ENCODE assay signal across 8 mouse cellular contexts in genomic region chr8:124019782-124020181, GRCm38 (mm10). TPM values are rescaled to one million over a fixed set of nuclear protein-coding genes. Genes with fewer than 3 reads are reported as not detected.
DNase-seq lines count a peak whose midpoint lies in the region; ATAC-seq and TF ChIP-seq lines count a peak whose summit lies in the region.

No protein-coding gene starts in this region.

- DNase-seq in adrenal gland, adult (ENCODE audit: inconsistent age in 2 of 2, low spot score in 1 of 2), result peak; percentile 25 to 62
- no peak for DNase-seq in adrenal gland, adult 8-10 months
- DNase-seq in kidney, adult 8-10 months, result peak; percentile 16 to 22
- DNase-seq in lung, postnatal 36 days, result peak; percentile 28
- DNase-seq in spleen, postnatal 4 days (ENCODE audit: low spot score in 2 of 2), result peak; percentile 45 to 71
- no peak for DNase-seq in frontal cortex, postnatal 36 days (ENCODE audit: low spot score in 2 of 2)

- no peak for TF ChIP-seq CTCF in bone marrow macrophage, adult 2 months (IDR thresholded peaks at IDR 0.05; ENCODE audit: low read depth, low read length)

- no peak for TF ChIP-seq POLR2A in bone marrow macrophage, adult 2 months (IDR thresholded peaks at IDR 0.05; ENCODE audit: borderline replicate concordance, low read depth, low read length)

- peak overlapping the region; percentile 80 for H3K4me3 ChIP-seq in bone marrow macrophage, adult 2 months (ENCODE audit: insufficient read depth, low read length)
- H3K4me3 ChIP-seq in forebrain, embryonic 15.5 days, result peak overlapping the region; percentile 93

- no peaks in the 10 kb centered on the region for H3K9me3 ChIP-seq in forebrain, embryonic 15.5 days

- 0 out of 2 replicates have a peak overlapping the region, but pooled peaks have one; percentile 5 for H3K9ac ChIP-seq in forebrain, embryonic 15.5 days (replicated peaks)

- 37% methylated on average over 13 of the region's 13 CpGs for WGBS in forebrain, embryonic 15.5 days

- H3K4me1 ChIP-seq in bone marrow macrophage, adult 2 months (ENCODE audit: control insufficient read depth, insufficient read depth, low read length), result peaks cover 27% of the 10 kb centered on the region
- peaks cover 26% of the 10 kb centered on the region for H3K4me1 ChIP-seq in forebrain, embryonic 15.5 days

- no peaks in the 10 kb centered on the region for H3K27me3 ChIP-seq in forebrain, embryonic 15.5 days

- H3K27ac ChIP-seq in bone marrow macrophage, adult 2 months (ENCODE audit: insufficient read depth, low read depth, low read length), result no peak overlapping the region
- no peak overlapping the region for H3K27ac ChIP-seq in forebrain, embryonic 15.5 days (replicated peaks)

- ATAC-seq in forebrain, embryonic 15.5 days (replicated peaks), result no peak

- peak overlapping the region; percentile 54 for H3K4me2 ChIP-seq in forebrain, embryonic 15.5 days (replicated peaks)

- peaks cover 10% of the 10 kb centered on the region; the same call in 1 of the 2 replicates for H3K36me3 ChIP-seq in forebrain, embryonic 15.5 days

RNA-seq across cellular contexts. Expression of gene Taf5l, which starts 1.4 kb away (rescaled TPM):
- 10 to 100 TPM; 20.0 to 27.7 (median 24.9) TPM for total RNA-seq in adrenal gland, adult 8-10 months (2022)
- 13.2 and 15.7 TPM in 2 replicates for polyA plus RNA-seq in bone marrow macrophage, adult 2 months (2012; ENCODE audit: insufficient read depth, insufficient read length, missing spikeins)
- 30.5 and 31.4 TPM in 2 replicates for polyA plus RNA-seq in forebrain, embryonic 15.5 days (2015; fragmentation: Nextera tagmentation; extraction: Ambion mirVana)

RNA-seq across cellular contexts. Expression of gene Urb2, which starts 1.5 kb away (rescaled TPM):
- 10 to 100 TPM; 11.8 to 14.7 (median 14.2) TPM for total RNA-seq in adrenal gland, adult 8-10 months (2022)
- 3.7 TPM in 2 replicates for polyA plus RNA-seq in bone marrow macrophage, adult 2 months (2012; ENCODE audit: insufficient read depth, insufficient read length, missing spikeins)
- polyA plus RNA-seq in forebrain, embryonic 15.5 days (2015; fragmentation: Nextera tagmentation; extraction: Ambion mirVana), result 3.7 and 3.8 TPM in 2 replicates

RNA-seq across cellular contexts. Expression of gene Abcb10, which starts 36.9 kb away (rescaled TPM):
- 10 to 100 TPM; 12.0 to 23.2 (median 16.6) TPM for total RNA-seq in adrenal gland, adult 8-10 months (2022)
- 7.1 TPM in 2 replicates for polyA plus RNA-seq in bone marrow macrophage, adult 2 months (2012; ENCODE audit: insufficient read depth, insufficient read length, missing spikeins)
- polyA plus RNA-seq in forebrain, embryonic 15.5 days (2015; fragmentation: Nextera tagmentation; extraction: Ambion mirVana), result 10.6 and 10.7 TPM in 2 replicates

Comparison
In these comparisons a context has a peak if more than half of its experiments do, and no peak if none do; other contexts are left out.
1. DNase-seq: peak in adrenal gland, adult (2 of 2), kidney, adult 8-10 months (2 of 2), lung, postnatal 36 days (single experiment) and spleen, postnatal 4 days (2 of 2); none in adrenal gland, adult 8-10 months (single experiment) and frontal cortex, postnatal 36 days (0 of 2).